Mouse (Mus musculus): ENCODE results near the gene Slc12a7.

GRCm38 (mm10) chr13:73812936-73813335, 80.0 kb downstream of the Slc12a7 start:
- TF ChIP-seq CTCF (IDR thresholded peaks at IDR 0.05; ENCODE audit: borderline replicate concordance, insufficient read depth, low read length) (no peak), POLR2A (IDR thresholded peaks at IDR 0.05; ENCODE audit: low read depth, low read length) (no peak)
